9 mouse cellular contexts compared by ENCODE assay signal in genomic region chr13:44819400-44819799, GRCm38 (mm10).
A peak's percentile ranks its signal among the peaks of the same experiment; 100 is the strongest.
DNase-seq lines count a peak whose midpoint lies in the region; ATAC-seq and TF ChIP-seq lines count a peak whose summit lies in the region.
"Had no signal": no experiment of that assay in that cellular context is flagged by ENCODE, and none has a peak within 500 bp of the region (broad histone marks: within the 10 kb centered on the region; RNA-seq: fewer than 3 reads in every experiment).

No protein-coding gene starts in this region.

- no peak overlapping the region for H3K4me2 ChIP-seq in forebrain, embryonic 15.5 days (replicated peaks)
- H3K4me2 ChIP-seq in forebrain, embryonic 12.5 days: no peak overlapping the region
- H3K4me2 ChIP-seq in heart, postnatal 0 days (ENCODE audit: low read depth, low read length): peak overlapping the region; percentile 33

- WGBS in forebrain, embryonic 15.5 days: 6% methylated on average over 4 of the region's 4 CpGs
- 6% methylated on average over 4 of the region's 4 CpGs for WGBS in forebrain, embryonic 12.5 days
- WGBS in heart, postnatal 0 days: 4% methylated on average over 4 of the region's 4 CpGs

- H3K9me3 ChIP-seq in forebrain, embryonic 15.5 days: no peaks in the 10 kb centered on the region
- H3K9me3 ChIP-seq in forebrain, embryonic 12.5 days: no peaks in the 10 kb centered on the region
- no peaks in the 10 kb centered on the region for H3K9me3 ChIP-seq in heart, postnatal 0 days (replicated peaks; ENCODE audit: control insufficient read depth, low read length)

- H3K4me3 ChIP-seq in forebrain, embryonic 15.5 days: no peak overlapping the region
- no peak overlapping the region for H3K4me3 ChIP-seq in forebrain, embryonic 12.5 days (replicated peaks)
- no peak overlapping the region for H3K4me3 ChIP-seq in heart, postnatal 0 days (ENCODE audit: low read depth, low read length)

- no peaks in the 10 kb centered on the region for H3K27me3 ChIP-seq in forebrain, embryonic 15.5 days
- no peaks in the 10 kb centered on the region for H3K27me3 ChIP-seq in forebrain, embryonic 12.5 days
- H3K27me3 ChIP-seq in heart, postnatal 0 days (ENCODE audit: control insufficient read depth, insufficient read depth, low read length): no peaks in the 10 kb centered on the region
- H3K27me3 ChIP-seq: Patski had no signal

- H3K9ac ChIP-seq in forebrain, embryonic 15.5 days (replicated peaks): no peak overlapping the region
- H3K9ac ChIP-seq in forebrain, embryonic 12.5 days: no peak overlapping the region
- no peak overlapping the region for H3K9ac ChIP-seq in heart, postnatal 0 days (replicated peaks; ENCODE audit: low read depth, low read length)

- no peak for ATAC-seq in forebrain, embryonic 15.5 days (replicated peaks)
- no peak for ATAC-seq in forebrain, embryonic 12.5 days (ENCODE audit: low FRiP score)
- ATAC-seq in heart, postnatal 0 days (ENCODE audit: insufficient read depth, low read depth): peak; percentile 44; the same call in 1 of the 2 replicates
- ATAC-seq: Patski had no signal

- no peaks in the 10 kb centered on the region for H3K36me3 ChIP-seq in forebrain, embryonic 15.5 days
- H3K36me3 ChIP-seq in forebrain, embryonic 12.5 days (replicated peaks): no peaks in the 10 kb centered on the region
- no peaks in the 10 kb centered on the region for H3K36me3 ChIP-seq in heart, postnatal 0 days (replicated peaks; ENCODE audit: control insufficient read depth, insufficient read depth, low read length)

- H3K27ac ChIP-seq in forebrain, embryonic 15.5 days (replicated peaks): 0 out of 2 replicates have a peak overlapping the region, but pooled peaks have one; percentile 3
- H3K27ac ChIP-seq in forebrain, embryonic 12.5 days: no peak overlapping the region
- peak overlapping the region; percentile 46; the same call in 1 of the 2 replicates for H3K27ac ChIP-seq in heart, postnatal 0 days (ENCODE audit: low read depth)

- H3K4me1 ChIP-seq in forebrain, embryonic 15.5 days: peaks cover 31% of the 10 kb centered on the region
- H3K4me1 ChIP-seq in forebrain, embryonic 12.5 days: peaks cover 41% of the 10 kb centered on the region
- peaks cover 52% of the 10 kb centered on the region for H3K4me1 ChIP-seq in heart, postnatal 0 days (ENCODE audit: control insufficient read depth, insufficient read depth)

- TF ChIP-seq CTCF in heart, postnatal 0 days (IDR thresholded peaks at IDR 0.05; ENCODE audit: low read depth): no peak

- peak; percentile 27 to 34 for DNase-seq in B cell, adult 2 months
- DNase-seq in brain, adult 2 months (ENCODE audit: low read depth, low spot score): peak; percentile 70
- DNase-seq in heart, postnatal 0 days (ENCODE audit: low spot score): peak; percentile 88
- peak; percentile 65 for DNase-seq in lung, postnatal 25 days (ENCODE audit: low spot score)
- no peak for DNase-seq in right cerebral cortex, postnatal 4 days
- DNase-seq in right cerebral cortex, postnatal 25 days: no peak

- TF ChIP-seq EP300 in heart, postnatal 0 days (IDR thresholded peaks at IDR 0.05; ENCODE audit: low read depth): no peak

Comparison
In these comparisons a context has a peak if more than half of its experiments do, and no peak if none do; other contexts are left out.
1. DNase-seq: peak in B cell, adult 2 months (2 of 2), brain, adult 2 months (single experiment), heart, postnatal 0 days (single experiment) and lung, postnatal 25 days (single experiment); none in right cerebral cortex, postnatal 4 days (single experiment) and right cerebral cortex, postnatal 25 days (single experiment).